Mouse (Mus musculus) MN1 (cell line): Measurements from ENCODE around the gene Gtf2e1.

Source experiments
- DNase-seq: peaks from one replicate; pipeline ENCODE4 v3.0.0-alpha.2; 2016; ENCODE audit warnings: low spot score

Gtf2e1 gene

GRCm38 (mm10) chr16:37539611-37540580 is at the start of gene Gtf2e1, which contains the start of gene Rabl3:
Gene Gtf2e1 (minus strand): TSS chr16:37539789.
Gene Rabl3 (plus strand): TSS chr16:37539885.
- DNase-seq = peak; percentile 97

DNA sequence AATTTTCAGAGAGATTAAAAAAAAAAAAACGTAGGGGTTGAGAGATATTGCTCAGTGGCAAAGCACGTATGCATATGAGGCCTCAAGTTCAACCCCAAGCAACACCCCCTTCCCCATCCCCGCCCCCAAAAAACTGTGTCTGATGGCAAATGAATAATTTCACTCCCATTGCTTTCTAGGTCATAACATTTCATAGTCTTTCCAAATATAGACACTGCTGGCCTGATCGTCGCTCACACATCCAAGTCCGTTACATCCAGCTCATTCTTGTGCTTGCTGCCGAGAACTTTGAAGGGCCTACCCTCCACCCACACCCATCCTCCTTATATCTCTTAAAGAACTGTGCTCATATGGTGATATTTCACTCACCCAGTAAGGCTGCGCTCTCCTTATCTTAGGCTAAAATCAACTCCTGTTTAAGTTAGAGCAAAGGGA is 45.6 kb upstream of the Gtf2e1 start:
- DNase-seq = no peak

- peak; percentile 49 for DNase-seq
These were observed 44.8 kb upstream of the Gtf2e1 start for GRCm38 (mm10) chr16:37584218-37585035.

DNA sequence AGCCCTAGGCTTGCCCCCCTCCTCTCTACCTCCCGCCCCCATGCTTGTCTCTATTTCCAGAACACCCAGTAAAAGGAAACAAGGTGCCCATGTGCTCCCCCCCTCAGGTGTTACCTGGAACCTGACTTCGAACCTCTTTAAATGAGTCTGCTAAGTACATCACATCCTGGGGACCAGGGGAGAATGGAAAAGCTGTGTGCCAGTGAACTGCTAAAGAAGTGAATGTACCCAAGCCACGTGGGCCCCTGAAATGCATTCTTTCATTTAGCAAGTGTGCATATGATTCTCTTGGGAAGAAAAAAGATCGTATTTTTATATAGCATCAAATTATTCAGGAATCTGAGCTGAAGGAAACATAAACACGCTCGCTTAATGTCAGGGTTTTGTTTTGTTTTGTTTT is 44.2 kb upstream of the Gtf2e1 start:
- peak; percentile 12 for DNase-seq

DNA sequence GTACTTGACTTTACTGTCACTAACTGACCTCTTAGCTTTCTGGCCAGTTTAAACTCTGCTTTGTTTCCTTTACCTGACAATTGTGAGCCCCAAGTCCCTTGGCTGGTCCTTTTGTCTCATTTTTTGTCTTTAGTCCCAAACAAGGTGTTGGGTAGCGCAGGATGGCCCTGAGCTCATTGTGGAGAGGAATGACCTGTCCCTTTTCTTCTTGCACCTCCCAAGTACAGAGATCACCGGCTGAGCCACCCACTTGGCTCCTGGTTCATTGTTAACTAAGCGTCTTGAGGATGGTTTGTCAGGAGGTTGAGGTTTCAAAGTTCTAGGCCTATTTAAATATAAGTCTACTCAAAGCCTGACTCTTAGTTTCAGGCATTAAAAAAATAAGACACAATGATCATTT is 43.7 kb upstream of the Gtf2e1 start:
- no peak for DNase-seq

DNA sequence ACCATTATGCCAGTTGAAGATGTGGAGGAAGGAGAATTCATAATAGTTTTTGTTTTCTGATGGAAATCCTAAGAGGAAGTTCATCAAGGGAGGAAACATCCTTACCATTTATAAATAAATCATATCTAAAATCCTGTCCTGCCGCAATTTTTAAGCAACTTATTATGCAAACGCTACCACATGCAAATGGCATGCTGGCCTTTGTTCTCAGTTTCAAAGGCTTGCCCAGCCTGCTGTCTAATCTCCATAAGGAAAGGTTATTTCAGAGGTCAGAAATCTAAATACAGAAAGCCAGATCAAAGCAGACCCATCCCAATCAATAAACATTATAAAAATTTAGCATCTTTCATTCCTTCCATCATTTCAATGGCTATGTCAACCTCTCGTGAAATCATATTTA is 42.3 kb upstream of the Gtf2e1 start:
- DNase-seq = no peak

GRCm38 (mm10) chr16:37580651-37581050 is 41.1 kb upstream of the Gtf2e1 start:
- DNase-seq = no peak

DNA sequence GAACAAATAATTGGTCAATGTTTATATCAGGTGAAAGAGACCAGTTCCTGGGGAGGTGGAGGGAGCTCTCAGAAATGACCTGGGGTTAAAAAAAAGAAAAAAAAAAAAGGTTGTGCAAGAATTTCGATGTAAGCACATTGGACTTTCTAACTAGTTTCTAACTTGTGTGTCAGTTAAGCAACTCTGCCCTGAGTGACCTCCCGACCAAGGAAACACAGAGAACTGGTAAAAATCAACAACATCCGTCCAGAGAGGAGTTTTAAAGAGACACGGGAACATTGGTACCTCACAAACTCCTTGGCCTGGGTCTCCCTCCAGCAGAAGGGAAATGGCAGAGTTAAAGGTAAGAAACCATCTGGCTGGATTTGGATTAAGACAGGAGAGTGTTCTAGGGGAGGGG is 40.4 kb upstream of the Gtf2e1 start, which contains the start of gene Hgd:
Gene Hgd (plus strand): TSS at position 160 of the 400 bp plus-strand sequence.
- DNase-seq = no peak

DNA sequence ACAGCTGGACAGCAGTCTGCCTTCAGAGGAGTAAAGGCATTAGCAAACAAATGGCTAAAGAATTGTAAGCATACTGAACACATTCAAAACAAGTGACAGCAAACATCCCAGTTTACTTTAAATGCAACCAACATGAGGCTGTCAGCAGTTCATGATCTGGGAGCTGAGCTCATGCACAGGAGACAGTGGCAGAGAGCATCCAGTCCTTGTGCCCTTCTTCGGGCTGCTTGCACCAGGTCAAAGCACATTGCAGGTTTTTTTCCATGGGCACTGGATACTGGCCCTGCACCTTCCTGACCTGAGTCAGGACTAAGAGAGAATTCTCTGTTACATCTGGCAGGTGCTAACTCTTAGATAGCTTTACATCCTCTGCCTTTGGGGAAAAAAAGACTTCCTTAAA is 40.0 kb upstream of the Gtf2e1 start:
- no peak for DNase-seq

DNA sequence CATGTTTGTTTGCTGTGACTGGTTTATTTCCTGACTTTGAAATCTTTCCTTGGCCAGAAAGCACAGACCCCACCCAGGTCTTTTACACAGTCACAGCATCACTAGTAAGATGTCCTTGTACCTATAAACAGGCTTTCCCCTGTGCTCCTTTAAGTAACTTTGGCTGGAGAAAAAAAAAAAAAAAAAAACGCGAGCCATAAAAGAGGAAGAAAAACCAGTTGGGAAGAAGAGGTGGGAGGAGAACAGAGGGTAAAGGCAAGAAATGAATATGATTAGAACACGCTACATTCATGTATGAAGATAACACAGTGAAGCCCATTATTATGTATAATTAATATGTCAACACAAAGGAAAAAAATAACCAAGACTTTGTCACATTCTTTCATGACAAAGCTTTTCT is 35.7 kb upstream of the Gtf2e1 start:
- no peak for DNase-seq

DNA sequence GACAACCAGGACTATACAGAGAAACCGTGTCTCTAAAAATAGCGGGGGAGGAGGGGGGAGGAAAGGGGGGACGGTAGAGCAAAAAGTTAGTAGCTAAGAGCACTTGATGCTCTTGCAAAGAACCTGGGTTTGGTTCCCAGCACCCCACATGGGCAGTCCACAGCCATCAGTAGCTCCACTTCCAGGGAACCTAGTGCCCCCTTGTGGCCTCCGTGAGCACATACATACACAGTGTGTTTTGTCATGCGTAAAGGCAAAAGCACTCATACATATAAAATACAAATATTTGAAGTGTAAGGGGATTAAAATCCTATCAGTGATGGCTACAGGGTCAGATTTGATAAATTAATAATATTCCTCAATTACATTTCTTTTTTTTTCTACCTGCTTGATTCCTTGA is 33.5 kb upstream of the Gtf2e1 start:
- no peak for DNase-seq

DNA sequence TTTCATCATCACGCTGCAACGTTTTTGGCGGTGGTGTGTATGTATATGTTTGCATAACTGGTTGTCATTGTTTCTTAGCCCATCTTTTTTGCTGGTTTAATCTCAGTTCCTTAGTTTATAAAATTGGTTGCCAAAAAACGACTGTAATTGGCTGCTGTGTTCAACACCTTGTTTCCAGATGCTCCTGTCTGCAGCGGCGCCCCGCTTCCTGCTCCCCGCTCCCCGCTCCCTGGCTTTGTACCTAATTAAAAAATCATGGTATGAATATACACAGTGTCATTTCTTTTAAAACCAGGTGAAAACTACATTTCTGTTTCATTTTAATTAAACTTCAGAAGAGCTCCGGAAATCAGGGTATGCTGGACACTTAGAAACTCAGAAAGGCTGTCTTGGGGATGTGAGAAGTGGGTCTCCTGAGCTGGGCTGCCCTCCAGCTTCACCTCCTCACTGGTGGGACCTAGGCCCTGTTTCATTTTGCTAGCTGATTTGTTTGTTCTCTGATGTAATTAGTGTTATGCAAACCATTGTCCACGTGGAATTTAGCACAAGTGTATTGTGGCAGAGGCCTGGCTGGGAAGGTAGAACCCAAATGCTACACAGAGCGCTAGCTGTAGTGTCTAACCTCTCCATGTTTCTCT is 32.6 kb upstream of the Gtf2e1 start:
- DNase-seq = no peak

DNA sequence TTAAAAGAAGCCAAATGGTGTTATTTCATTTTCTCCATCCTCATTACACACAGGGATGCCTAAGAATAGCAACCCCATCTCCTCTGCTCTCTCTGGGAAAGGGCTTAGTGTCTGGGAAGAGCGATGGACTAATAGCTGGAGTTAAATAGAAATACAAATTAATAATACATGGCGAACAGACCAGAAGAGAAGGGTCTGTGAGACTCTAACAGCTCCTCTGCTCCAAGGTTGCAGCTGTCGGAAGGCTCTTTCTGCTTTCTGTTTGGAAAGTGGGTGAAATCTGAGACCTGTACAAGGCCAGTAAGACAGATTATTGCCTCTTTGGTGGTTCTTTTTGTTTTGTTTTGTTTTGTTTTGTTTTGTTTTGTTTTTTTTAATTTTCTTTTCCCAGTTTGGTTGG is 32.0 kb upstream of the Gtf2e1 start:
- no peak for DNase-seq

- no peak for DNase-seq
These were observed 27.8 kb upstream of the Gtf2e1 start for GRCm38 (mm10) chr16:37567113-37568050.

GRCm38 (mm10) chr16:37566107-37566506 is 26.5 kb upstream of the Gtf2e1 start:
- no peak for DNase-seq

- no peak for DNase-seq
These were observed 25.5 kb upstream of the Gtf2e1 start for GRCm38 (mm10) chr16:37565117-37565516.

DNA sequence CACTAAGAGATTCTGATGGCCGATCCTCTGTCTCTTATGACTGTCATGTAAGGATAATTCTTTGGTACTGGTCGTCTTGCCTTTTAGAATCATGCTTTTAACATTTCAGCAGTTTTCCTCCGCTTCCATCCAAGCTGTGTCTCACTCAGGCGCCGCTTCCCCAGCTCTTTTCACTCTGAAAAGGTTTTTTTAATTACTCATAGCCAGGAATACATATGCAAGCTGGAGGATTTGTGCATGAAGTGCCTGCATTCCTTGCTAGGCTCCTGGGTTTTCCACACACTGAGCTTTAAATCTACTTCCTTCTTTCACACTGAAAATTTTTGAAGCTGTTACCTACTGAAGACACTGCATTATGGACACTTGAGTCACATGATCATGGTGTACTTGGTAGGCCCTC is 23.4 kb upstream of the Gtf2e1 start:
- DNase-seq = no peak

DNA sequence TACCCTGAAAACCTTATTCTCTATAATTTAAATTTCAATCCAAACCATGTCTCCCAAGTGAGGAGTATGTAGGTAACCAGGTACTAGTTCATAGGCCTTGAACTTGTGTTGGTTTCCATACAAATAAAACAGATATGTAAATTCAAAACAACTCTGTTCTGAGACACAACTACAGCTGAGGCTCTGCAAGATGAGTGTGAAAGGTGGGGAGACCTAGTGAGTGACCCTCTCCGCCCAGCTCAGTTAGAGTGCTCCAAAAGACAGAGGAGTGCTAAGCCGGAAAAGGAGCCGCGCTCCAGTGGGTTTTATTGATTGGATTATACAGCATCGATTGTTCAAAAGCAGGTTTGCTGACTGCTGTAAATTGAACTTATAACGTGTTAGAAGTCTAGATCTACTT is 22.8 kb upstream of the Gtf2e1 start:
- no peak for DNase-seq

DNA sequence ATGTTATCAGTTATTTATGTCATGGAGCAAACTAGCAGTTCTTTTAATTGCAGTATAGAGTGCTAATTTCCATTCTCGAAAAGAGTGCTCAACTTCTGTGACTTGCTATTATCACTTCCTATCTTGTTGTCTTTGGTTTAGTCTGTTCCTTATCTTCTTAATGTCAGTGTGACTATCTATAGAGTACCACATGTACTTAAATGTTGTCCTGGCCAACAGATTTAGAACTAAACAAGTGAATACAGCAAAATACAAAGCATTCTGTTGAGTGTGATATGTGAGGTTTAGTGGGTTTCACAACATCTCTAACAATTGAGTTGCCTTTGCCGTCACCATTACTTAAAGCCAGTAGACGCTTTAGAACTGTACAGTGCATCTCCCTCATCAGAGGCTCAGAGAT is 13.2 kb upstream of the Gtf2e1 start:
- DNase-seq = no peak

- no peak for DNase-seq
These were observed 11.4 kb upstream of the Gtf2e1 start for GRCm38 (mm10) chr16:37550981-37551380.

GRCm38 (mm10) chr16:37550266-37550665 is 10.7 kb upstream of the Gtf2e1 start:
- DNase-seq = no peak
